Mouse (Mus musculus): ENCODE results near the gene Pcbp1.
"Not testable (repeated sequence)": the region's sequence is repeated elsewhere in the genome, so short reads cannot be mapped to it uniquely, and the experiment has no call there.

Gene Pcbp1

GRCm38 (mm10) chr6:86526032-86526960 lies at the start of gene Pcbp1:
TSS of gene Pcbp1 (minus strand) at chr6:86526321.
- peak; percentile 94 for DNase-seq

- no peak for DNase-seq
These were observed 48.4 kb upstream of the Pcbp1 start for GRCm38 (mm10) chr6:86574495-86574894.

GRCm38 (mm10) chr6:86570830-86571229 lies 44.7 kb upstream of the Pcbp1 start:
- DNase-seq, result no peak

GRCm38 (mm10) chr6:86569461-86569820 lies 43.3 kb upstream of the Pcbp1 start:
- DNase-seq, result no peak

GRCm38 (mm10) chr6:86568816-86569460 lies 42.8 kb upstream of the Pcbp1 start:
- no peak for DNase-seq

GRCm38 (mm10) chr6:86565782-86566181 lies 39.7 kb upstream of the Pcbp1 start:
- no peak for DNase-seq

GRCm38 (mm10) chr6:86557182-86557581 lies 31.1 kb upstream of the Pcbp1 start:
- not testable (repeated sequence) for DNase-seq

GRCm38 (mm10) chr6:86556345-86557058 lies 30.4 kb upstream of the Pcbp1 start:
- DNase-seq, result no peak

- no peak for DNase-seq
These were observed 24.5 kb upstream of the Pcbp1 start for GRCm38 (mm10) chr6:86550587-86550986.

GRCm38 (mm10) chr6:86547880-86548367 lies 21.8 kb upstream of the Pcbp1 start:
- no peak for DNase-seq

GRCm38 (mm10) chr6:86547228-86547755 lies 21.2 kb upstream of the Pcbp1 start:
- no peak for DNase-seq

GRCm38 (mm10) chr6:86545236-86545635 lies 19.1 kb upstream of the Pcbp1 start:
- DNase-seq, result no peak

- no peak for DNase-seq
These were observed 17.7 kb upstream of the Pcbp1 start for GRCm38 (mm10) chr6:86543869-86544268.

GRCm38 (mm10) chr6:86543060-86543459 lies 16.9 kb upstream of the Pcbp1 start:
- DNase-seq, result no peak

- DNase-seq, result no peak
These were observed 15.5 kb upstream of the Pcbp1 start for GRCm38 (mm10) chr6:86541650-86542049.

- DNase-seq, result no peak
These were observed 2.3 kb upstream of the Pcbp1 start for GRCm38 (mm10) chr6:86528451-86528785.

GRCm38 (mm10) chr6:86527766-86528450 lies 1.8 kb upstream of the Pcbp1 start:
- DNase-seq, result no peak

GRCm38 (mm10) chr6:86526961-86527740 lies 1.0 kb upstream of the Pcbp1 start:
- DNase-seq, result no peak

- peak; percentile 75 for DNase-seq
These were observed 482 bp downstream of the Pcbp1 start for GRCm38 (mm10) chr6:86525646-86526031.

GRCm38 (mm10) chr6:86524879-86525645 lies 1.1 kb downstream of the Pcbp1 start:
- DNase-seq, result peak; percentile 38

All from layer of hippocampus, adult 9-11 months (tissue).